9 mouse cellular contexts compared by ENCODE assay signal in the genomic region with DNA sequence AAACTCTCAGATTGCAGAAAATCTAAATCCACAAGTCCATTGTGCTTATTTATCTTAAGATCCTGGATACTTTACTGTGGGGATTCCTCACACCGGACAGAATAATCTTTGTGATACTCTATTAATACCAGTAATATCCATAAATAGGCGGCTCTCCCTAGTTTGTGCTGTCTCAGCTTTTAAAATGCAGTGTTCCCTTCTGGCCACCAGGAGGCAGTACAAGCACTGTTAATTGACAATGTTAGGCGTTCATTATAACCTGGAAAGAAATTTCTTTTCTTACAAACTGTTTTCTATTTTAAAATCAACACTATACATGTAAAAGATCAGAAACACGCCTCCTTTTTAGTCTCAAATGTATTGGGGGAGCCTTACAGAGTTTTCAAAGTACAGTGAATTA.
DNase-seq lines count a peak whose midpoint lies in the region; ATAC-seq lines count a peak whose summit lies in the region.
"Had no signal": no experiment of that assay in that cellular context is flagged by ENCODE, and none has a peak within 500 bp of the region (broad histone marks: within the 10 kb centered on the region; RNA-seq: fewer than 3 reads in every experiment).

No protein-coding gene starts in this region.

- H3K4me2 ChIP-seq in intestine, embryonic 14.5 days (ENCODE audit: low read length) = no peak overlapping the region
- H3K4me2 ChIP-seq in intestine, embryonic 16.5 days (ENCODE audit: low read depth, low read length) = no peak overlapping the region
- no peak overlapping the region for H3K4me2 ChIP-seq in limb, embryonic 11.5 days (ENCODE audit: low read depth, severe bottlenecking)
- H3K4me2 ChIP-seq: embryonic facial prominence, embryonic 13.5 days had no signal

- no peak overlapping the region for H3K4me3 ChIP-seq in intestine, embryonic 14.5 days (ENCODE audit: low read depth, low read length)
- no peak overlapping the region for H3K4me3 ChIP-seq in intestine, embryonic 16.5 days (ENCODE audit: low read length)
- no peak overlapping the region for H3K4me3 ChIP-seq in limb, embryonic 11.5 days (ENCODE audit: low read depth, low read length)
- H3K4me3 ChIP-seq in forebrain, embryonic 10.5 days = no peak overlapping the region
- H3K4me3 ChIP-seq: embryonic facial prominence, embryonic 13.5 days had no signal

- no peak for ATAC-seq in intestine, embryonic 14.5 days (replicated peaks; ENCODE audit: low FRiP score, low TSS enrichment, low read depth)
- ATAC-seq in intestine, embryonic 16.5 days = no peak
- ATAC-seq in CD4-positive, CD25-positive, alpha-beta regulatory T cell, adult 4 months = peak; percentile 81
- ATAC-seq in limb, embryonic 11.5 days (ENCODE audit: insufficient number of reproducible peaks, low FRiP score, low TSS enrichment, low read depth) = no peak

- 17% methylated on average over 4 of the region's 4 CpGs for WGBS in intestine, embryonic 14.5 days
- WGBS in intestine, embryonic 16.5 days = 20% methylated on average over 4 of the region's 4 CpGs
- WGBS in limb, embryonic 11.5 days = 18% methylated on average over 4 of the region's 4 CpGs
- 23% methylated on average over 4 of the region's 4 CpGs for WGBS in forebrain, embryonic 10.5 days

- DNase-seq in intestine, embryonic 14.5 days (ENCODE audit: low spot score) = peak; percentile 72
- DNase-seq in 3T3-L1 (ENCODE audit: low read depth, low spot score) = peak; percentile 87
- DNase-seq in cerebellum, postnatal 10 days = peak; percentile 62 to 73
- peak; percentile 63 for DNase-seq in limb, embryonic 11.5 days (ENCODE audit: low spot score)
- peak; percentile 65 for DNase-seq in splenic B cell, adult 2 months (ENCODE audit: low read depth, low spot score)
- no peak for DNase-seq in forebrain, embryonic 10.5 days (ENCODE audit: extremely low spot score, low spot score)

- H3K9ac ChIP-seq in intestine, embryonic 14.5 days (ENCODE audit: low read length) = no peak overlapping the region
- H3K9ac ChIP-seq in intestine, embryonic 16.5 days (ENCODE audit: low read depth, low read length) = no peak overlapping the region
- no peak overlapping the region for H3K9ac ChIP-seq in limb, embryonic 11.5 days (ENCODE audit: low read length)
- H3K9ac ChIP-seq: embryonic facial prominence, embryonic 13.5 days had no signal

- H3K27ac ChIP-seq in intestine, embryonic 14.5 days (ENCODE audit: low read depth) = no peak overlapping the region
- H3K27ac ChIP-seq in intestine, embryonic 16.5 days (ENCODE audit: low read length) = no peak overlapping the region
- H3K27ac ChIP-seq in limb, embryonic 11.5 days (replicated peaks; ENCODE audit: low read depth, low read length) = no peak overlapping the region
- no peak overlapping the region for H3K27ac ChIP-seq in forebrain, embryonic 10.5 days
- H3K27ac ChIP-seq: embryonic facial prominence, embryonic 13.5 days had no signal

- no peaks in the 10 kb centered on the region for H3K36me3 ChIP-seq in intestine, embryonic 14.5 days (ENCODE audit: control insufficient read depth, insufficient read depth, low read length)
- H3K36me3 ChIP-seq in intestine, embryonic 16.5 days (ENCODE audit: control insufficient read depth, insufficient read depth, low read length) = no peaks in the 10 kb centered on the region
- H3K36me3 ChIP-seq in limb, embryonic 11.5 days (ENCODE audit: control insufficient read depth, insufficient read depth, low read length) = no peaks in the 10 kb centered on the region
- no peaks in the 10 kb centered on the region for H3K36me3 ChIP-seq in splenic B cell, adult 2 months (ENCODE audit: control insufficient read depth, insufficient read depth, low read length, poor library complexity, severe bottlenecking)
- no peaks in the 10 kb centered on the region for H3K36me3 ChIP-seq in forebrain, embryonic 10.5 days (replicated peaks)
- H3K36me3 ChIP-seq: embryonic facial prominence, embryonic 13.5 days had no signal

- peaks cover 47% of the 10 kb centered on the region for H3K4me1 ChIP-seq in intestine, embryonic 14.5 days (replicated peaks; ENCODE audit: control insufficient read depth, insufficient read depth, low read length)
- H3K4me1 ChIP-seq in intestine, embryonic 16.5 days (ENCODE audit: control insufficient read depth, insufficient read depth, low read length) = peaks cover 16% of the 10 kb centered on the region
- H3K4me1 ChIP-seq in limb, embryonic 11.5 days (ENCODE audit: control insufficient read depth, insufficient read depth, low read length) = peaks cover 18% of the 10 kb centered on the region
- H3K4me1 ChIP-seq in forebrain, embryonic 10.5 days = peaks cover 26% of the 10 kb centered on the region

- H3K9me3 ChIP-seq in intestine, embryonic 14.5 days (ENCODE audit: control insufficient read depth, low read length) = no peaks in the 10 kb centered on the region
- no peaks in the 10 kb centered on the region for H3K9me3 ChIP-seq in intestine, embryonic 16.5 days (ENCODE audit: control insufficient read depth, low read length)
- no peaks in the 10 kb centered on the region for H3K9me3 ChIP-seq in limb, embryonic 11.5 days (ENCODE audit: control insufficient read depth, low read length)
- H3K9me3 ChIP-seq in forebrain, embryonic 10.5 days = no peaks in the 10 kb centered on the region
- H3K9me3 ChIP-seq: embryonic facial prominence, embryonic 13.5 days had no signal

- no peaks in the 10 kb centered on the region for H3K27me3 ChIP-seq in intestine, embryonic 14.5 days (replicated peaks; ENCODE audit: control insufficient read depth, insufficient read depth, low read length)
- H3K27me3 ChIP-seq in intestine, embryonic 16.5 days (replicated peaks; ENCODE audit: control insufficient read depth, insufficient read depth, low read length) = no peaks in the 10 kb centered on the region
- H3K27me3 ChIP-seq in limb, embryonic 11.5 days (ENCODE audit: control insufficient read depth, insufficient read depth, low read length) = no peaks in the 10 kb centered on the region
- no peaks in the 10 kb centered on the region for H3K27me3 ChIP-seq in splenic B cell, adult 2 months (ENCODE audit: control insufficient read depth, insufficient read depth, low read length, poor library complexity, severe bottlenecking)
- H3K27me3 ChIP-seq in forebrain, embryonic 10.5 days (ENCODE audit: poor library complexity, severe bottlenecking) = no peaks in the 10 kb centered on the region
- H3K27me3 ChIP-seq: embryonic facial prominence, embryonic 13.5 days had no signal
